Mouse (Mus musculus) central nervous system, embryonic 11.5 days (tissue): ENCODE data around the gene Olfr1490. TPM values are rescaled to one million over a fixed set of nuclear protein-coding genes. Genes with fewer than 3 reads are reported as not detected.

Experiments
- polyA plus RNA-seq: library from polyadenylated mRNA; depleted of rRNA; stranded (reverse); fragments of >200 nt; gene quantifications from 2 replicates; pipeline ENCODE4 v1.2.3, GENCODE M21; 2012; rRNA removed

The Olfr1490 gene
- polyA plus RNA-seq = not detected in 2 replicates

GRCm38 (mm10) chr19:13650791-13651190 is at the start of gene Olfr1490:
Gene Olfr1490, plus strand, starts transcription at chr19:13651091.

GRCm38 (mm10) chr19:13617075-13617474 is 33.8 kb upstream of the Olfr1490 start, which contains the start of gene Olfr1487:
Gene Olfr1487, plus strand, starts transcription at chr19:13617375.

GRCm38 (mm10) chr19:13631321-13631720 is 19.6 kb upstream of the Olfr1490 start, which contains the start of gene Olfr1489:
Gene Olfr1489, plus strand, starts transcription at chr19:13631621.

GRCm38 (mm10) chr19:13696968-13697367 is 46.1 kb downstream of the Olfr1490 start, which contains the start of gene Olfr1491:
Gene Olfr1491, plus strand, starts transcription at chr19:13697268.

Other genes starting within 250 kb of the Olfr1490 start
- gene Olfr1469, start 243.2 kb upstream of the Olfr1490 start, polyA plus RNA-seq = not detected in 2 replicates
- gene Olfr1471, start 207.7 kb upstream of the Olfr1490 start, polyA plus RNA-seq = not detected in 2 replicates
- not detected in 2 replicates for gene Olfr1472, start 195.0 kb upstream of the Olfr1490 start, polyA plus RNA-seq
- gene Olfr1474, start 181.5 kb upstream of the Olfr1490 start, polyA plus RNA-seq = not detected in 2 replicates
- not detected in 2 replicates for gene Olfr1475, start 170.9 kb upstream of the Olfr1490 start, polyA plus RNA-seq
- gene Olfr1477, start 150.5 kb upstream of the Olfr1490 start, polyA plus RNA-seq = not detected in 2 replicates
- gene Olfr1480, start 123.2 kb upstream of the Olfr1490 start, polyA plus RNA-seq = not detected in 2 replicates
- not detected in 2 replicates for gene Olfr1484, start 67.6 kb upstream of the Olfr1490 start, polyA plus RNA-seq
- not detected in 2 replicates for gene Olfr1487, start 33.7 kb upstream of the Olfr1490 start, polyA plus RNA-seq
- gene Olfr1489, start 19.5 kb upstream of the Olfr1490 start, polyA plus RNA-seq = not detected in 2 replicates
- gene Olfr1491, start 46.2 kb downstream of the Olfr1490 start, polyA plus RNA-seq = not detected in 2 replicates
- gene Olfr1493-ps1, start 72.2 kb downstream of the Olfr1490 start, polyA plus RNA-seq = not detected in 2 replicates
- gene Olfr1494, start 88.6 kb downstream of the Olfr1490 start, polyA plus RNA-seq = not detected in 2 replicates
- gene Olfr1495, start 113.5 kb downstream of the Olfr1490 start, polyA plus RNA-seq = not detected in 2 replicates
- not detected in 2 replicates for gene Olfr1496, start 126.8 kb downstream of the Olfr1490 start, polyA plus RNA-seq
- not detected in 2 replicates for gene Olfr1497, start 147.1 kb downstream of the Olfr1490 start, polyA plus RNA-seq
- gene Olfr1499, start 168.4 kb downstream of the Olfr1490 start, polyA plus RNA-seq = not detected in 2 replicates
- not detected in 2 replicates for gene Olfr1500, start 179.4 kb downstream of the Olfr1490 start, polyA plus RNA-seq
- not detected in 2 replicates for gene Olfr1501, start 199.6 kb downstream of the Olfr1490 start, polyA plus RNA-seq
- gene Olfr1502, start 210.7 kb downstream of the Olfr1490 start, polyA plus RNA-seq = not detected in 2 replicates
- gene Olfr1504, start 246.8 kb downstream of the Olfr1490 start, polyA plus RNA-seq = not detected in 2 replicates